Mouse (Mus musculus): ENCODE results near the gene 1700001O22Rik.

- TF ChIP-seq POLR2A (IDR thresholded peaks at IDR 0.05; ENCODE audit: borderline replicate concordance, insufficient read depth, low read length) (no peak), CTCF (IDR thresholded peaks at IDR 0.05; ENCODE audit: borderline replicate concordance, insufficient read depth, low read depth, low read length) (no peak)
Measured at GRCm38 (mm10) chr2:30772581-30773312, 30.7 kb downstream of the 1700001O22Rik start.
